Mouse (Mus musculus) forebrain, embryonic 15.5 days (tissue): ENCODE measurements around the gene Catsperg1. TPM values are rescaled to one million over a fixed set of nuclear protein-coding genes. Genes with fewer than 3 reads are reported as not detected.
A peak's percentile ranks its signal among the peaks of the same experiment; 100 is the strongest.
"Not testable (repeated sequence)": the region's sequence is repeated elsewhere in the genome, so short reads cannot be mapped to it uniquely, and the experiment has no call there.

Experiments used
- ATAC-seq: fragments of 200-750 bp; cut with Nextera tagmentation; replicated peaks from 2 replicates; pipeline ENCODE4 v1.8.0; 2017; ENCODE audit warnings: mild to moderate bottlenecking, moderate TSS enrichment, moderate library complexity
- H3K27ac ChIP-seq: fragments of 300-500 bp; sonication (generic); replicated peaks from 2 replicates; pipeline ENCODE4 v1.5.1; 2015; ENCODE audit warnings: mild to moderate bottlenecking, inconsistent platforms
- H3K27me3 ChIP-seq: fragments of 300-500 bp; sonication (generic); 2 replicates; pipeline ENCODE4 v1.6.1; 2015; ENCODE audit warnings: inconsistent platforms
- H3K36me3 ChIP-seq: fragments of 300-500 bp; sonication (generic); 2 replicates; pipeline ENCODE4 v1.6.1; 2015; ENCODE audit warnings: mild to moderate bottlenecking, inconsistent platforms
- H3K4me1 ChIP-seq: fragments of 300-500 bp; sonication (generic); 2 replicates; pipeline ENCODE4 v1.6.1; 2015; ENCODE audit warnings: inconsistent platforms
- H3K4me2 ChIP-seq: fragments of 300-500 bp; sonication (generic); replicated peaks from 2 replicates; pipeline ENCODE4 v1.6.1; 2015; ENCODE audit warnings: mild to moderate bottlenecking, inconsistent platforms
- H3K4me3 ChIP-seq: fragments of 300-500 bp; sonication (generic); 2 replicates; pipeline ENCODE4 v1.5.1; 2015; ENCODE audit warnings: mild to moderate bottlenecking, inconsistent platforms
- H3K9ac ChIP-seq: fragments of 300-500 bp; sonication (generic); replicated peaks from 2 replicates; pipeline ENCODE4 v1.6.1; 2015; ENCODE audit warnings: mild to moderate bottlenecking, inconsistent platforms
- H3K9me3 ChIP-seq: fragments of 300-500 bp; sonication (generic); 2 replicates; pipeline ENCODE4 v1.6.1; 2016; ENCODE audit warnings: inconsistent platforms
- whole genome bisulfite sequencing: fragments of 180-500 bp; shearing (Covaris S2); methylation state at CpG from one replicate; pipeline ENCODE4 v1.1.7; 2015; ENCODE audit warnings: mixed read lengths; 5-methylcytosine and 5-hydroxymethylcytosine counted together
- polyA plus RNA-seq: library from polyadenylated mRNA; unstranded; fragments of >200 nt; fragmentation: Nextera tagmentation; extraction: Ambion mirVana; gene quantifications from 2 replicates; pipeline ENCODE4 v1.2.1, GENCODE M21; 2015

Gene Catsperg1
- polyA plus RNA-seq, 1 experiment from 2014 or later: 2.1 TPM

GRCm38 (mm10) chr7:29146625-29147367, 67.0 kb downstream of the Catsperg1 start:
- no peaks in the 10 kb centered on the region for H3K4me1 ChIP-seq
- 88% methylated on average over 7 of the region's 7 CpGs for WGBS
- no peaks in the 10 kb centered on the region for H3K27me3 ChIP-seq
- no peaks in the 10 kb centered on the region for H3K36me3 ChIP-seq
- no peak overlapping the region for H3K27ac ChIP-seq
- no peak overlapping the region for H3K4me2 ChIP-seq
- H3K9me3 ChIP-seq: no peaks in the 10 kb centered on the region
- H3K9ac ChIP-seq: no peak overlapping the region
- no peak overlapping the region for H3K4me3 ChIP-seq
- ATAC-seq: no peak

DNA sequence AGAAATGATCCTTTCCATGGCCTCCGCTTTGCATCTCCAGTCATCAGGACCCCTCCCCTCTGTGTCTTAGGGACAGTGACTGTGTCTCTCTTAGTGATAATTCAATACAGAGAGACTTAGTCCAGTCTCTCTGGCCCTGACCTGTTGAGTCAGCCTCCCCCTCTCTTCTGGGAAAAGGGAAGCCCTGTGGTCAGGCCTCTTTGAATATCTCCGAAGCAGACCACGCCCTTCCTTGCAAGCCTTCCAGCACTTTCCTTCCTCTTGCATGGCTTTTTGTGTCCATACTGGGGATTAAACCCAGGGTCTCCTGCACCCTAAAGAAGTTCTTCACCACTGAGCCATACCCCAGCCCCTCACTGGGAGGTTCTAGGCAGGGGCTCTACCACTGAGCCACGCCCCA, 69.8 kb downstream of the Catsperg1 start:
- no peaks in the 10 kb centered on the region for H3K36me3 ChIP-seq
- no peak overlapping the region for H3K27ac ChIP-seq
- no peak for ATAC-seq
- 93% methylated on average over 4 of the region's 4 CpGs for WGBS
- H3K9ac ChIP-seq: no peak overlapping the region
- no peaks in the 10 kb centered on the region for H3K9me3 ChIP-seq
- no peak overlapping the region for H3K4me2 ChIP-seq
- H3K27me3 ChIP-seq: no peaks in the 10 kb centered on the region
- no peak overlapping the region for H3K4me3 ChIP-seq
- no peaks in the 10 kb centered on the region for H3K4me1 ChIP-seq

GRCm38 (mm10) chr7:29141416-29141815, 72.4 kb downstream of the Catsperg1 start:
- ATAC-seq: no peak
- H3K36me3 ChIP-seq: no peaks in the 10 kb centered on the region
- 87% methylated on average over 8 of the region's 8 CpGs for WGBS
- H3K9me3 ChIP-seq: no peaks in the 10 kb centered on the region
- no peak overlapping the region for H3K4me2 ChIP-seq
- no peaks in the 10 kb centered on the region; the same call in 1 of the 2 replicates for H3K27me3 ChIP-seq
- H3K9ac ChIP-seq: no peak overlapping the region
- no peaks in the 10 kb centered on the region for H3K4me1 ChIP-seq
- no peak overlapping the region for H3K27ac ChIP-seq
- H3K4me3 ChIP-seq: no peak overlapping the region

DNA sequence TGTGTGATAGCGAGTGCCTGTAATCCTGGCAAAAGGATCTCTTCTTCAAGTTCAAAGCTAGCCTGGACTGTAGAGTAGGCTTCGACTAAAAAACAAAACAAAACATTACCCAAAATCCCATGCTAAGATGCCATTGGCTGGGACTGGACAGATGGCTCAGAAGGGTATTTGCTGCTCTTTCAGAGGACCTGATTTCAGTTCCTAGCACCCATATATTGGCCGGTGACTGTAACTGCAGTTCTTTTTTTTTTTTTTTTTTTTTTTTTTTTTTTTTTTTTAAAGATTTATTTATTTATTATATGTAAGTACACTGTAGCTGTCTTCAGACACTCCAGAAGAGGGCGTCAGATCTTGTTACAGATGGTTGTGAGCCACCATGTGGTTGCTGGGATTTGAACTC, 74.6 kb downstream of the Catsperg1 start:
- Histone ChIP-seq H3K4me1 (peaks cover 10% of the 10 kb centered on the region), H3K27me3 (peaks cover 11% of the 10 kb centered on the region)
- H3K9me3 ChIP-seq, H3K4me2 ChIP-seq, H3K36me3 ChIP-seq, ATAC-seq, H3K9ac ChIP-seq, H3K4me3 ChIP-seq, H3K27ac ChIP-seq: not testable (repeated sequence)
- 92% methylated on average over 3 of the region's 4 CpGs for WGBS

DNA sequence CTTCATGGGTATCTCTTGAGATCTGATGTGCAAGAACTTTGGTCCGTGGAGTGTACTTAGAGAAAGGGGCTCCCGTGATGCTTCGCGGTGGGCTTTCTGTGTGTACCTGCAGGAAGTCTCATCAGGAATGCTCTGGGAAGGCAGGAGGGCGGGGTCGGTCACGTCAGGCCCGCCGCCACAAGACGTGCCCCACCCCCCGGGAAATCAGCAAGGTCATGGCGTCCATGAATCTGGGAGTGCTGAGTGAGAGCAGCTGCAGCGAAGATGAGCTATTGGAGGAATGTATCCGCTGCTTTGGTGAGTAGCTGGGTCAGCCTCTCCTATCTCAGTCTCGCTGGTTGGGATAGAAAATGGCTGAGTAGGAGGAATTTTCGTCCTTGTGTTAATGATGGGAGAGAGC, 76.4 kb downstream of the Catsperg1 start:
- Histone ChIP-seq H3K4me2 (no peak overlapping the region), H3K9ac (no peak overlapping the region), H3K4me1 (peaks cover 13% of the 10 kb centered on the region), H3K36me3 (no peaks in the 10 kb centered on the region), H3K27ac (no peak overlapping the region), H3K27me3 (peaks cover 11% of the 10 kb centered on the region), H3K9me3 (no peaks in the 10 kb centered on the region), H3K4me3 (no peak overlapping the region)
- WGBS: 45% methylated on average over 16 of the region's 16 CpGs
- no peak for ATAC-seq

DNA sequence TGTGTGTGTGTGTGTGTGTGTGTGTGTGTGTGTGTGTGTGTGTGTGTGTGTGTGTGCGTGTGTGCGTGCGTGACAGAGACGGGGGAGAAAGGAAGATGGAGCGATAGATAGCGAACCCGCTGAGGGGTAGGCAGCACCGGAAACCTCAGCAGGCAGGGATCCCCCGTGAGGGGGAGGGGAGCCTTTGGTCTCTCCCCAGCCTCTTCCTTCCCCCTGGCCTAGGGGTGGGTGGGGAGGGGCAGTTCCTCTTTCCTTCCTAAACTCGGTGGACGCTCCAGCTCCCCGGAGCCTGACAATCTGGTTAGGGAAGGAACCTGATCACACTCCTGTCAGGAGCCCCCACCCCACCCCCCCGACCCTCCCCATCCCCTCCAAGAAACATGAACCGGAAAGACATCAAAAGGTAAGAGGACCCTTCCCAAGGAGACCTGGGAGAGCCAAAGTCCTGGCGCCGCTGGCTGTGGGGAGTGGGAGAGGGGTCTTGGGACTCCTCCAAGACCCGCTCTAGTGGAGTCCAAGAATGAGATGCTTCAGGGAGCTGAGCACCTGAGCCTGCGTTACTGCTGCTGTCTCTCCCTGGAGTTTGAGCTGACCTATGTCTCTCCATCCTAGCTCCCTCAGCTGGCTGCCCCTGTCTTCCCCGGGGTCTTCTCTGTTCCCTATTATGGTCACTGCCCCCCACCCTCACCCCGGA, 79.0 kb downstream of the Catsperg1 start, which contains the start of gene Rasgrp4:
Rasgrp4 (plus strand) TSS at position 159 of the 694 bp plus-strand sequence.
- Histone ChIP-seq H3K4me2 (peak within 1 kb of the TSS; percentile 44), H3K9me3 (no peaks in the 10 kb centered on the region), H3K27me3 (peaks cover 11% of the 10 kb centered on the region), H3K4me3 (peak within 1 kb of the TSS; percentile 27), H3K36me3 (no peaks in the 10 kb centered on the region), H3K9ac (no peak within 1 kb of the TSS), H3K27ac (no peak within 1 kb of the TSS), H3K4me1 (peaks cover 13% of the 10 kb centered on the region)
- under 1% methylated on average over 13 of the region's 20 CpGs for WGBS
- 0 out of 2 replicates have a peak, but pooled peaks have one; percentile 48 for ATAC-seq

GRCm38 (mm10) chr7:29134230-29134629, 79.6 kb downstream of the Catsperg1 start:
- 5% methylated on average over 4 of the region's 4 CpGs for WGBS
- Histone ChIP-seq H3K4me2 (peak overlapping the region; percentile 44), H3K4me3 (peak overlapping the region; percentile 27), H3K9me3 (no peaks in the 10 kb centered on the region), H3K27me3 (peaks cover 11% of the 10 kb centered on the region), H3K27ac (no peak overlapping the region), H3K4me1 (peaks cover 13% of the 10 kb centered on the region), H3K36me3 (no peaks in the 10 kb centered on the region), H3K9ac (no peak overlapping the region)
- no peak for ATAC-seq

Other genes starting within 250 kb of the Catsperg1 start
- gene Eif3k, start 232.2 kb downstream of the Catsperg1 start, polyA plus RNA-seq: 303 and 307 TPM in 2 replicates
- gene Map4k1, start 232.0 kb downstream of the Catsperg1 start, polyA plus RNA-seq: 5.5 and 7.7 TPM in 2 replicates
- 13.3 and 15.6 TPM in 2 replicates for gene Ryr1, start 88.9 kb downstream of the Catsperg1 start, polyA plus RNA-seq
- gene Rasgrp4, start 79.2 kb downstream of the Catsperg1 start, polyA plus RNA-seq: 0.57 and 0.69 TPM in 2 replicates
- 20.5 and 21.3 TPM in 2 replicates for gene Fam98c, start 57.8 kb downstream of the Catsperg1 start, polyA plus RNA-seq
- gene Ggn, start 43.8 kb downstream of the Catsperg1 start, polyA plus RNA-seq: 0.18 TPM in 2 replicates
- gene Spred3, start 43.6 kb downstream of the Catsperg1 start, polyA plus RNA-seq: 6.4 TPM in 2 replicates
- 269 and 274 TPM in 2 replicates for gene Psmd8, start 33.3 kb downstream of the Catsperg1 start, polyA plus RNA-seq
- gene Kcnk6, start 18.5 kb upstream of the Catsperg1 start, polyA plus RNA-seq: 0.28 and 0.83 TPM in 2 replicates
- 76.2 and 78.7 TPM in 2 replicates for gene Yif1b, start 24.3 kb upstream of the Catsperg1 start, polyA plus RNA-seq
- gene 2200002D01Rik, start 34.4 kb upstream of the Catsperg1 start, polyA plus RNA-seq: 0.95 TPM in 1 of 2 replicates, not detected in the other
- 43.8 and 48.8 TPM in 2 replicates for gene Spint2, start 67.9 kb upstream of the Catsperg1 start, polyA plus RNA-seq
- 6.5 and 8.7 TPM in 2 replicates for gene Ppp1r14a, start 75.3 kb upstream of the Catsperg1 start, polyA plus RNA-seq
- 240 and 243 TPM in 2 replicates for gene Dpf1, start 89.9 kb upstream of the Catsperg1 start, polyA plus RNA-seq